Mouse (Mus musculus) midbrain, embryonic 16.5 days (tissue): ENCODE data around the gene Sec61g. TPM values are rescaled to one million over a fixed set of nuclear protein-coding genes. Genes with fewer than 3 reads are reported as not detected.

ENCODE experiments used
- ATAC-seq: fragments of 200-750 bp; cut with Nextera tagmentation; 2 replicates; pipeline ENCODE4 v1.8.0; 2017; ENCODE audit warnings: moderate TSS enrichment
- H3K27ac ChIP-seq: fragments of 300-500 bp; sonication (generic); 2 replicates; pipeline ENCODE4 v1.5.1; 2014; ENCODE audit warnings: mild to moderate bottlenecking, low read length, mixed read lengths
- H3K27me3 ChIP-seq: fragments of 300-500 bp; sonication (generic); 2 replicates; pipeline ENCODE4 v1.6.1; 2014; ENCODE audit warnings: low read depth, low read length, mixed read lengths; ENCODE audit not compliant: control insufficient read depth, insufficient read depth
- H3K36me3 ChIP-seq: fragments of 300-500 bp; sonication (generic); 2 replicates; pipeline ENCODE4 v1.6.1; 2014; ENCODE audit warnings: mild to moderate bottlenecking, low read length, moderate library complexity, mixed read lengths; ENCODE audit not compliant: control insufficient read depth, insufficient read depth
- H3K4me1 ChIP-seq: fragments of 300-500 bp; sonication (generic); 2 replicates; pipeline ENCODE4 v1.6.1; 2014; ENCODE audit warnings: mild to moderate bottlenecking, low read length, mixed read lengths; ENCODE audit not compliant: control insufficient read depth, insufficient read depth
- H3K4me2 ChIP-seq: fragments of 300-500 bp; sonication (generic); 2 replicates; pipeline ENCODE4 v1.6.1; 2014; ENCODE audit warnings: mild to moderate bottlenecking, low read length, mixed read lengths
- H3K4me3 ChIP-seq: fragments of 300-500 bp; sonication (generic); 2 replicates; pipeline ENCODE4 v1.5.1; 2014; ENCODE audit warnings: low read depth, mild to moderate bottlenecking, low read length, moderate library complexity, mixed read lengths
- H3K9ac ChIP-seq: fragments of 300-500 bp; sonication (generic); 2 replicates; pipeline ENCODE4 v1.6.1; 2014; ENCODE audit warnings: low read depth, low read length, mixed read lengths
- H3K9me3 ChIP-seq: fragments of 300-500 bp; sonication (generic); replicated peaks from 2 replicates; pipeline ENCODE4 v1.6.1; 2014; ENCODE audit warnings: mild to moderate bottlenecking, low read length, mixed read lengths; ENCODE audit not compliant: control insufficient read depth, poor library complexity, severe bottlenecking
- WGBS: fragments of 180-500 bp; shearing (Covaris S2); extraction: QIAGEN DNeasy Blood & Tissue Kit; methylation state at CpG from one replicate; pipeline ENCODE4 v1.1.7; 2014; 5-methylcytosine and 5-hydroxymethylcytosine counted together
- polyA plus RNA-seq: library from polyadenylated mRNA; unstranded; fragments of >200 nt; fragmentation: Nextera tagmentation; extraction: Ambion mirVana; gene quantifications from 2 replicates; pipeline ENCODE4 v1.2.1, GENCODE M21; 2015

The Sec61g gene
- 22.4 and 32.1 TPM in 2 replicates for polyA plus RNA-seq

- H3K4me2 ChIP-seq: peak within 1 kb of the TSS; percentile 90
- ATAC-seq: peak; percentile 100
- H3K27ac ChIP-seq: peak within 1 kb of the TSS; percentile 86
- H3K9me3 ChIP-seq: no peaks in the 10 kb centered on the region
- peaks cover 12% of the 10 kb centered on the region for H3K36me3 ChIP-seq
- no peaks in the 10 kb centered on the region for H3K27me3 ChIP-seq
- peak within 1 kb of the TSS; percentile 75 for H3K4me3 ChIP-seq
- H3K9ac ChIP-seq: peak within 1 kb of the TSS; percentile 95
- H3K4me1 ChIP-seq: peaks cover 9% of the 10 kb centered on the region
- WGBS: under 1% methylated on average over 35 of the region's 35 CpGs
These were observed at the start of gene Sec61g for GRCm38 (mm10) chr11:16508052-16508654. TSS of gene Sec61g (minus strand) at chr11:16508484.

- WGBS: 76% methylated on average over 5 of the region's 5 CpGs
- no peak for ATAC-seq
These were observed 38.3 kb upstream of the Sec61g start for GRCm38 (mm10) chr11:16546421-16547163.

GRCm38 (mm10) chr11:16537379-16537778, 29.1 kb upstream of the Sec61g start:
- no peaks in the 10 kb centered on the region for H3K36me3 ChIP-seq
- ATAC-seq: no peak
- H3K9ac ChIP-seq: no peak overlapping the region
- no peaks in the 10 kb centered on the region for H3K9me3 ChIP-seq
- no peak overlapping the region for H3K4me2 ChIP-seq
- H3K27me3 ChIP-seq: no peaks in the 10 kb centered on the region
- 88% methylated on average over 1 of the region's 1 CpGs for WGBS
- H3K4me1 ChIP-seq: no peaks in the 10 kb centered on the region
- H3K4me3 ChIP-seq: no peak overlapping the region
- no peak overlapping the region for H3K27ac ChIP-seq

More at GRCm38 (mm10) chr11:16546421-16547163, 38.3 kb upstream of the Sec61g start:
- Histone ChIP-seq H3K9me3 (no peaks in the 10 kb centered on the region), H3K4me1 (no peaks in the 10 kb centered on the region), H3K4me3 (no peak overlapping the region), H3K9ac (no peak overlapping the region), H3K27me3 (no peaks in the 10 kb centered on the region), H3K4me2 (no peak overlapping the region), H3K36me3 (no peaks in the 10 kb centered on the region), H3K27ac (no peak overlapping the region)

DNA sequence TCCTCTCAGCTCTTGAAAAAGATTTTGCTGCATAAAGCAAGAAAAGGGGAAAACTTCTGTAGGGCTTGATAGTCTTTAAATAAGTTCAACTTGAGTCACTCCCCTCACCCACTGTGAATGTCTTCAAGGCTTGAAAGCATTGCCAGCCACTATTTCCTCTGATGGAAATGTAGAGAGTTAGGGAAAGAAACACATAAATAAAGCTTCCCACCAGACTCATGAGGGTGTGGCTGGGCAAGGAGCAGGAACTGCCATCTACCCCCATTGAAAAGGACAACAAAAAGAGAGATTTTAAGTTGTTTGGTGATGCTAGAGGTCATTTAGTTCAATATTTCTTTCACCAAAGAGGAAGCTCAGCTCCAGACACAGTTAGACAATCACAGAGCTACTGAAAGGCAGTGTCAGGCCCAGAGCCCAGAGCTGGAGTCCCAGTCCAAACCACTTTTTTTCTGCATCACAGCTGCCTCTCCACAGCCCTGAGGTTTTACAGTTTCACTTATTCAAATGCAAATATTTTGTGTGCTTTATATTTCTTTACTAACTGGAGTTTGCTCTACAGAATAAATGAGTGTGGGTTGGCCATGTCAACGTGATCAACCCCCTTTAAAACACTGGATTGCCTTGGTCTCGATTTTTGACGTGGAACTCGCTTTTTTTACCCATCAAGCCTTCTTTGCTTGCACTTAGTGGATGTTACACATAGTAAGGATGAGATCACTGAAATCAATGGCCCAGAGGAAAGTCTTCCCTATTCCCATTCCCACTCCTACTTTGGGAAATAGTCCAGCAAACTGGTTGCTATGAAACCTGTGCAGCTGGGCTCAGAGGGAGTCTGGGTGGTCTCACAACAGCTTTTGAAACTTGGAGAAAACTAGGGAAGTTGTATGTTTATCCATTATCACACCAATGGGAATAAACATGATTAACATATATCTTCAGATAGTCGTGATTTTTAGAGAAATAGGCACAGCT, 26.6 kb upstream of the Sec61g start:
- peak; percentile 60; the same call in 1 of the 2 replicates for ATAC-seq
- Histone ChIP-seq H3K27me3 (no peaks in the 10 kb centered on the region), H3K27ac (no peak overlapping the region), H3K4me1 (no peaks in the 10 kb centered on the region), H3K9ac (no peak overlapping the region), H3K9me3 (no peaks in the 10 kb centered on the region), H3K4me3 (no peak overlapping the region), H3K4me2 (no peak overlapping the region), H3K36me3 (no peaks in the 10 kb centered on the region)
- WGBS: 67% methylated on average over 5 of the region's 5 CpGs

DNA sequence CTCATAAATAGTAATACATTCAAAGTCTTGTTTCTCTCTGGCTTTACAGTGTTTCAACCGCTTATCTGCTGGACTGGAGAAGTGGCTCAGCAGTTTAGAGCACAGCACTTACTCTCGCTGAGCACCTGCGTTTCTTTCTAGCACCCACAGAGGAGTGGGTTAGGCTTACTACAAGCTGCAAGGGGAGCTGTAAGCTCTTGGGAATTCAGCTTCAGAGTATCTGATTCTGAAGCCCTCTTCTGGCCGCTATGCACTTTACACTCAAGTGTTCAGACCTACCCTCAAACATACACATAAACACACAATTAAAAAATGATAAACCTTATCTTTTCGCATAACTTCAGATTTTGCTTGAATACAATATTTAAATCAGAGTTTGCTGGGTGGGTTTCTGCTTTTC, 24.6 kb upstream of the Sec61g start:
- Histone ChIP-seq H3K4me1 (no peaks in the 10 kb centered on the region), H3K36me3 (no peaks in the 10 kb centered on the region), H3K27ac (no peak overlapping the region), H3K4me2 (no peak overlapping the region), H3K4me3 (no peak overlapping the region), H3K9me3 (no peaks in the 10 kb centered on the region), H3K27me3 (no peaks in the 10 kb centered on the region), H3K9ac (no peak overlapping the region)
- 19% methylated on average over 5 of the region's 5 CpGs for WGBS
- no peak for ATAC-seq

GRCm38 (mm10) chr11:16528909-16529308, 20.6 kb upstream of the Sec61g start:
- H3K27me3 ChIP-seq: no peaks in the 10 kb centered on the region
- H3K9me3 ChIP-seq: no peaks in the 10 kb centered on the region
- no peak overlapping the region for H3K4me2 ChIP-seq
- H3K9ac ChIP-seq: no peak overlapping the region
- H3K4me3 ChIP-seq: no peak overlapping the region
- H3K4me1 ChIP-seq: no peaks in the 10 kb centered on the region
- H3K36me3 ChIP-seq: no peaks in the 10 kb centered on the region
- ATAC-seq: no peak
- no peak overlapping the region for H3K27ac ChIP-seq

DNA sequence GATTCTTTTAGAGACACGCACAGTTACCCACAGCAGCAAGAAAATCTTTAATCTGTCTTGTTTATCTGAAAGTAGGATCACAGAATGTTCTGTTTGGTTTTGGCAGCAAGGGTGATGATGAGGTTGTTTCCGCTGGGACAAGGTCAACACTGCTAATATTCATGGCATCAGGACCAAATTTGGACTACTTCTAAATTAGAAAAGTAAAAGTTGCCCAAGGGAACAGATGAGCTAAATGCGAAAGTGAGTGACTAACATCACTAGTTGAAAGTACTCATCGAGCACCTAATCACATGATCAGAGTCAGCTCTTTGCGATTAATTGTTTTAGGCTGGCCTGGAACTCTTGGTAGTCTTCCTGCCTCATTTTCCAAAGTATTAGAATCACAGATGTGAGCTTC, 20.1 kb upstream of the Sec61g start:
- no peak overlapping the region for H3K4me3 ChIP-seq
- no peaks in the 10 kb centered on the region for H3K36me3 ChIP-seq
- no peaks in the 10 kb centered on the region for H3K27me3 ChIP-seq
- H3K4me2 ChIP-seq: no peak overlapping the region
- no peaks in the 10 kb centered on the region for H3K9me3 ChIP-seq
- no peak overlapping the region for H3K9ac ChIP-seq
- ATAC-seq: no peak
- 93% methylated on average over 5 of the region's 5 CpGs for WGBS
- no peak overlapping the region for H3K27ac ChIP-seq
- no peaks in the 10 kb centered on the region for H3K4me1 ChIP-seq

GRCm38 (mm10) chr11:16527743-16528142, 19.5 kb upstream of the Sec61g start:
- H3K4me1 ChIP-seq: no peaks in the 10 kb centered on the region
- H3K4me3 ChIP-seq: no peak overlapping the region
- no peaks in the 10 kb centered on the region for H3K36me3 ChIP-seq
- WGBS: 94% methylated on average over 5 of the region's 5 CpGs
- no peaks in the 10 kb centered on the region for H3K27me3 ChIP-seq
- H3K4me2 ChIP-seq: no peak overlapping the region
- H3K9me3 ChIP-seq: no peaks in the 10 kb centered on the region
- H3K9ac ChIP-seq: no peak overlapping the region
- ATAC-seq: no peak
- no peak overlapping the region for H3K27ac ChIP-seq
